Mouse (Mus musculus) MEL (cell line): ENCODE data around the gene Ror1. TPM values are rescaled to one million over a fixed set of nuclear protein-coding genes. Genes with fewer than 3 reads are reported as not detected.

Source experiments
- DNase-seq: peaks from one replicate; pipeline ENCODE4 v3.0.0; 2011; ENCODE audit warnings: low read depth, low spot score
- H3K27ac ChIP-seq: 2 replicates; pipeline ENCODE4 v1.5.1; 2012; ENCODE audit warnings: low read depth, mild to moderate bottlenecking, control low read depth, low read length, moderate library complexity; ENCODE audit not compliant: control insufficient read depth
- H3K27me3 ChIP-seq, 2 experiments: fragments of 150-350 bp in 1 of 2; sonication (generic) in 1 of 2; 2 replicates each; pipeline ENCODE4 v1.6.1; 2012; ENCODE audit warnings: low read length in 2 of 2, mild to moderate bottlenecking in 2 of 2, improper control_type of control experiment in 1 of 2, moderate library complexity in 1 of 2; ENCODE audit not compliant: insufficient read depth in 2 of 2, control insufficient read depth in 1 of 2
- H3K36me3 ChIP-seq, 2 experiments: 2 replicates each; pipeline ENCODE4 v1.6.1; 2012 to 2014; ENCODE audit warnings: low read length in 2 of 2, improper control_type of control experiment in 1 of 2, inconsistent platforms in 1 of 2, mild to moderate bottlenecking in 1 of 2; ENCODE audit not compliant: insufficient read depth in 2 of 2, control insufficient read depth in 1 of 2
- H3K4me1 ChIP-seq, 2 experiments: fragments of 150-350 bp in 1 of 2; sonication (generic) in 1 of 2; 2 replicates each; pipeline ENCODE4 v1.6.1; 2012; ENCODE audit warnings: low read length in 2 of 2, improper control_type of control experiment in 1 of 2, mild to moderate bottlenecking in 1 of 2; ENCODE audit not compliant: insufficient read depth in 2 of 2, control insufficient read depth in 1 of 2
- H3K4me3 ChIP-seq, 2 experiments: fragments of 150-350 bp in 1 of 2; sonication (generic) in 1 of 2; 2 replicates each; pipeline ENCODE4 v1.5.1; 2012; ENCODE audit warnings: low read depth in 2 of 2, low read length in 2 of 2, mild to moderate bottlenecking in 2 of 2, moderate library complexity in 2 of 2, control low read depth in 1 of 2, improper control_type of control experiment in 1 of 2; ENCODE audit not compliant: control insufficient read depth in 1 of 2, insufficient read depth in 1 of 2
- H3K79me2 ChIP-seq: 2 replicates; pipeline ENCODE4 v1.6.1; 2012; ENCODE audit warnings: mild to moderate bottlenecking, low read length, moderate library complexity; ENCODE audit not compliant: control insufficient read depth, poor library complexity, insufficient read depth
- H3K9ac ChIP-seq: 2 replicates; pipeline ENCODE4 v1.6.1; 2012; ENCODE audit warnings: low read depth, mild to moderate bottlenecking, control low read depth, low read length, moderate library complexity; ENCODE audit not compliant: control insufficient read depth, poor library complexity, severe bottlenecking
- H3K9me3 ChIP-seq: fragments of 150-350 bp; sonication (generic); replicated peaks from 2 replicates; pipeline ENCODE4 v1.6.1; 2012; ENCODE audit warnings: mild to moderate bottlenecking, low read length, improper control_type of control experiment, moderate library complexity; ENCODE audit not compliant: insufficient read depth
- BHLHE40 ChIP-seq: IDR thresholded peaks from 2 replicates; pipeline ENCODE4 v1.6.1; 2012; ENCODE audit warnings: low read depth, mild to moderate bottlenecking, inconsistent platforms, low read length, improper control_type of control experiment, borderline replicate concordance
- CHD2 ChIP-seq: IDR thresholded peaks from 2 replicates; pipeline ENCODE4 v1.6.1; 2011; ENCODE audit warnings: low read length, improper control_type of control experiment
- E2F4 ChIP-seq: IDR thresholded peaks from 2 replicates; pipeline ENCODE4 v1.6.1; 2011; ENCODE audit warnings: low read depth, low read length, improper control_type of control experiment, borderline replicate concordance
- EP300 ChIP-seq, 2 experiments: IDR thresholded peaks; 2 replicates each; pipeline ENCODE4 v1.6.1; 2011; ENCODE audit warnings: improper control_type of control experiment in 2 of 2, low read length in 2 of 2, low read depth in 1 of 2, mild to moderate bottlenecking in 1 of 2
- GATA1 ChIP-seq: IDR thresholded peaks from 2 replicates; pipeline ENCODE4 v1.6.1; 2011; ENCODE audit warnings: low read depth, low read length, improper control_type of control experiment
- MXI1 ChIP-seq: IDR thresholded peaks from 2 replicates; pipeline ENCODE4 v1.6.1; 2011; ENCODE audit warnings: mild to moderate bottlenecking, low read depth, low read length, improper control_type of control experiment
- MYB ChIP-seq: IDR thresholded peaks from 2 replicates; pipeline ENCODE4 v1.6.1; 2011; ENCODE audit warnings: mild to moderate bottlenecking, low read depth, low read length, improper control_type of control experiment
- NELFE ChIP-seq: IDR thresholded peaks from 2 replicates; pipeline ENCODE4 v1.6.1; 2011; ENCODE audit warnings: low read depth, low read length, improper control_type of control experiment
- NRF1 ChIP-seq: IDR thresholded peaks from 2 replicates; pipeline ENCODE4 v1.6.1; 2014; ENCODE audit warnings: low read depth, mild to moderate bottlenecking, inconsistent platforms, low read length, improper control_type of control experiment, moderate library complexity; ENCODE audit not compliant: poor library complexity, insufficient read depth, severe bottlenecking
- POLR2A ChIP-seq, 2 experiments: IDR thresholded peaks; 2 replicates each; pipeline ENCODE4 v1.6.1; 2011 to 2012; ENCODE audit warnings: low read length in 2 of 2, mild to moderate bottlenecking in 2 of 2, control low read depth in 1 of 2, improper control_type of control experiment in 1 of 2, low read depth in 1 of 2, moderate library complexity in 1 of 2; ENCODE audit not compliant: control insufficient read depth in 1 of 2, insufficient read depth in 1 of 2, poor library complexity in 1 of 2
- POLR2AphosphoS2 ChIP-seq: IDR thresholded peaks from 2 replicates; pipeline ENCODE4 v1.6.1; 2011; ENCODE audit warnings: low read length, improper control_type of control experiment
- SIN3A ChIP-seq: IDR thresholded peaks from 2 replicates; pipeline ENCODE4 v1.6.1; 2012; ENCODE audit warnings: low read length, improper control_type of control experiment, inconsistent platforms
- SMC3 ChIP-seq: IDR thresholded peaks from 2 replicates; pipeline ENCODE4 v1.6.1; 2011; ENCODE audit warnings: low read depth, low read length, improper control_type of control experiment
- TAL1 ChIP-seq: IDR thresholded peaks from 2 replicates; pipeline ENCODE4 v1.6.1; 2012; ENCODE audit warnings: mild to moderate bottlenecking, inconsistent platforms, low read length, moderate library complexity, mixed read lengths
- TBP ChIP-seq: IDR thresholded peaks from 2 replicates; pipeline ENCODE4 v1.8.0; 2011; ENCODE audit warnings: low read depth, low read length, improper control_type of control experiment
- UBTF ChIP-seq: IDR thresholded peaks from 2 replicates; pipeline ENCODE4 v1.6.1; 2012; ENCODE audit warnings: low read depth, mild to moderate bottlenecking, inconsistent platforms, low read length, improper control_type of control experiment, moderate library complexity, borderline replicate concordance; ENCODE audit not compliant: insufficient read depth
- USF2 ChIP-seq, 2 experiments: IDR thresholded peaks; 2 replicates each; pipeline ENCODE4 v1.6.1; 2011 to 2012; ENCODE audit warnings: improper control_type of control experiment in 2 of 2, low read length in 2 of 2, borderline replicate concordance in 1 of 2, inconsistent platforms in 1 of 2, low read depth in 1 of 2, mild to moderate bottlenecking in 1 of 2; ENCODE audit not compliant: insufficient read depth in 1 of 2
- ZC3H11A ChIP-seq: IDR thresholded peaks from 2 replicates; pipeline ENCODE4 v1.6.1; 2012; ENCODE audit warnings: low read depth, mild to moderate bottlenecking, inconsistent platforms, low read length, improper control_type of control experiment
- polyA plus RNA-seq, 2 experiments: library from polyadenylated mRNA; stranded (reverse) in 1 of 2; unstranded in 1 of 2; fragments of >175 nt in 1 of 2; fragments of >200 nt in 1 of 2; gene quantifications; 2 replicates each; pipeline versions ENCODE4 v1.2.1 to v1.2.4; 2012; ENCODE audit warnings: low replicate concordance in 2 of 2, low read depth in 1 of 2; ENCODE audit not compliant: insufficient read length in 2 of 2, insufficient read depth in 1 of 2, missing spikeins in 1 of 2
- total RNA-seq: library from RNA; depleted of rRNA; stranded (reverse); fragments of 300-350 nt; gene quantifications from 2 replicates; pipeline ENCODE4 v1.2.3, GENCODE M21; 2012

Gene Ror1
- total and polyA plus RNA-seq, 3 experiments: not detected

DNA sequence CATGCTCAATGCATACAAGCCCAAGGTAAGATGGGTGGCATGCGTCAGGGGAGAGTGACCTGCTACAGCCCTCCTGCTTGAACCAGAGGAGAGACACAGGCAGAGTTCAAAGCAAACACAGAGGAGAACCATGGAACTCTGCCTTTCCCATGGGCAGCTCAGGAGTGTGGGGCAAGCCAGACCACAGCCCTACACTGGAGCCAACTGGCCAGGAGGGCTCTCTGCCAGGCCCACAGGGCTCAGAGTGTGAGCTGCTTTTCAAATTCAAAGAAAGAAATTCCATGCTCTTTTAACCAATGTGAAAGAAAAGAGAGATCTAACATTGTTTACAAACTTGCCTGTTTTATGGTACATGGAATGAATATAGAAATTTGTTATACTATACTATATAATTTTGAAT lies 330.5 kb downstream of the Ror1 start:
- Histone ChIP-seq H3K9ac (no peak overlapping the region), H3K4me1 (no peaks in the 10 kb centered on the region), H3K36me3 (no peaks in the 10 kb centered on the region), H3K79me2 (no peaks in the 10 kb centered on the region), H3K27ac (no peak overlapping the region), H3K4me3 (no peak overlapping the region), H3K27me3 (no peaks in the 10 kb centered on the region), H3K9me3 (no peaks in the 10 kb centered on the region)
- DNase-seq: no peak
- TF ChIP-seq CHD2 (no peak), TAL1 (no peak), ZC3H11A (no peak), POLR2AphosphoS2 (no peak), POLR2A (IDR thresholded peaks at IDR 0.05; ENCODE audit: control insufficient read depth in 1 of 2, insufficient read depth in 1 of 2, low read depth in 1 of 2, low read length in 2 of 2, poor library complexity in 1 of 2) (no peak), SMC3 (no peak), USF2 (IDR thresholded peaks at IDR 0.05; ENCODE audit: borderline replicate concordance in 1 of 2, insufficient read depth in 1 of 2, low read depth in 1 of 2, low read length in 2 of 2) (no peak), MYB (no peak), NRF1 (no peak), SIN3A (no peak), NELFE (no peak), MXI1 (no peak), TBP (no peak), EP300 (IDR thresholded peaks at IDR 0.05; ENCODE audit: low read depth in 1 of 2, low read length in 2 of 2) (no peak), BHLHE40 (no peak), E2F4 (no peak), GATA1 (no peak)

DNA sequence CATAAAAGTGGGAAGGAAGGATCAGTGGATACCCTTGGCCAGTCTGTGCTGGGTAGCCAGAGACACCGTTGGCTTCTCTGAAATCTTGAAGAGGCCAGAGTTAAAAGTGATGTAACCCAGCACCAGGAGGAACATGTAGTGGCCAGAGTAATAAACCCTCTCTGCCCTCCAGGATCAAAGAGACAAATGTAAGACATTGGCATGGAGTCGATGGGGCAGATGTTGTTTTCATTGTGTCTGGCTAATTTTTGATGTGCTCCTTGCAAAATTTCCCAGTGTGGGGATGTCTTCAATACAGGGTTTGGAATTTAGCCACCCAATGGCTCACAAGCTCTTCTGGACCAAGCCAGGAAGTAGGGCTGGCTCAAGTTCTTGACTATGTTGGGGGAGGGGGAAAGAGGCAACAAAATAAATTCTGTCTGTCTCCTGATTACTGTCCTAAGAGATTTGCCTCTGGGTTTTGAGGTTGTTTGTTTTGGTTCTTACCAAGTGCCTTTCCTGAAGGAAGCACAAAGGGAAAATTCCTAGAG lies 333.8 kb downstream of the Ror1 start:
- Histone ChIP-seq H3K9ac (no peak overlapping the region), H3K9me3 (no peaks in the 10 kb centered on the region), H3K36me3 (no peaks in the 10 kb centered on the region), H3K27me3 (no peaks in the 10 kb centered on the region), H3K27ac (no peak overlapping the region), H3K4me3 (no peak overlapping the region), H3K79me2 (no peaks in the 10 kb centered on the region), H3K4me1 (no peaks in the 10 kb centered on the region)
- TF ChIP-seq ZC3H11A (no peak), NRF1 (no peak), UBTF (no peak)
- DNase-seq: no peak
